Mouse (Mus musculus) heart, postnatal 10 days (tissue): Measurements from ENCODE around the gene Ddi2. TPM values are rescaled to one million over a fixed set of nuclear protein-coding genes. Genes with fewer than 3 reads are reported as not detected.

ENCODE experiments used
- DNase-seq, 2 experiments: peaks; one replicate each; pipeline ENCODE4 v3.0.0; 2021
- intact Hi-C: fragments of 180-260 bp; cut with DNase I; formaldehyde crosslinking; loops from one replicate; pipeline ENCODE4 v1.15.1; 2025
- total RNA-seq, 2 experiments: library from RNA; stranded (reverse); gene quantifications; 2 replicates each; pipeline ENCODE4 v1.2.3; 2021

Ddi2 gene
- total RNA-seq, 2 experiments from 2014 or later, result 38.5 to 41.1 TPM

DNA sequence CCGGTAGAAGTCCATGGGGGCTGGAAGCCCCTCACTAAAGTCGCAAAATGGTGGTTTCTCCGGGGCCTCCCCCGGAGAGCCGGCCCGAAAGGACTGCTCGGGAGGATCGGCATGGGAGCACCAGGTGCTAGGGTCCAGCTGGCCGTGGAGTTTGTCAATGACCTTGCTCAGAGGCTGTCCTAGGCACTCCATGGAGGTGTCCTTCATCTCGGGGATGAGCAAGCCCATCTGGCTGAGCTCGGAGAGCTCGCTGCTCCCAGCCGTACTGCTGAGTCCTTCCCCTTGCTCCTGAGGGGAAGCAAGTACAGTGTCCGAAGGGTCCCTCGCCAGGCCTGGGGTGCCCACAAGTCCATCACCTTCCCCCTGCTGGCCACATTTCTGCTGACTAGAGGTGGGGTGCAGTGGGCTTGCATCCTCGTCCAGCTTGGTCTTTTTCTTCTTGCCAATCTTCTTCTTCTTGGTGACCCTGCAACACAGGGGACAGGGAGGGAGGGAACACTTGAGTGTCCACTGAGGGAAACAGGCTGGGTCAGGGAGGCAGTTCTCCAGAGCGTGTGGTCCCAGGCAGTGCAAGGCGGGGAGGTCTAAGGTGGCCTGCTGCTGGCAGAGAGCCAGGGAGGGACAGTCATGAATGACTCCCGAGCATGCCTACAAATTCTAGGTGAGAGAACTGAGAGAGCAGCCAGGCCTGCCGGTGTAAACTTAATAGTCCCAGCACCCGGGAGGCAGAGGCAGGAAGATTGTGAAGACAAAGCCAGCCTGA lies 90.9 kb downstream of the Ddi2 start:
- intact Hi-C loops, result no loop called here
- no peak for DNase-seq

DNA sequence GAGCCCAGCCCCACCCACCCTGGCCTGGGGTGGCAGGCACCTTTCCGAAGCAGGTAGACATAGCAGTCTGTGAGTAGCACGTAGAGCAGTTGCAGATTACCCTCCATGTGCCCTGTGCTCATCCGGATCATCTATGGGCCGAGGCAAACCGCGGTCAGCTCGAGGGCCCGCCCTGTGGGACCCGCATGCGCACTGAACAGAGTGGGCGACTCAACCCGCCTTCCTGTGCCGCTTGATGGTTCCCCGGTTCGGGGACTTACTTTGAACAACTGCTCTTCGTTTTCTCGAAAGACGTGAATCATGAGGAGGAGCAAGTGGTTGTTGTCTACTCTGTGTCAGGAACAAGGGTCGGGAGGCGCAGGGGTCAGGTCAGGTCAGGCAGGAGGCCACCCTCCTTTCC lies 92.0 kb downstream of the Ddi2 start:
- no peak for DNase-seq
- intact Hi-C loops, result no loop called here

DNA sequence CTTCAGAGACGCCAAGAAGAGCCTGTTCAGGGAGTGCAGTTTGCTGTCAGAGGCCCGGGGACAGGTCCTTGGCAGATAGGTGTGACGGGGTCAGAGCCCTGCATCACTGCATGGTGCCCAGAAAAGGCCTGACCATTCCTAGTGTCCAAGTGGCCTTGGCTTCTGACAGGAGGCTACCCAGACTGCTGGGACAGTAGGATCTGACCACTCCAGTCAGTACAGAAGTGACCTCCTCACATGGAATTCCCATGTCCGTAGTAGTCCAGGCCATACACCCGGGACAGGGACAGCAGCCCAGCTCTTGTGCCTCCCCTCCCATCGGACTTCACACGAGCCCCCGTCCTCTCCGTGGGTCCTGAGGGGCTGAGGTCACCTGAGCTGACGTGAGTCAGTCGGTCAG lies 93.2 kb downstream of the Ddi2 start:
- intact Hi-C loops, result no loop called here
- no peak for DNase-seq

DNA sequence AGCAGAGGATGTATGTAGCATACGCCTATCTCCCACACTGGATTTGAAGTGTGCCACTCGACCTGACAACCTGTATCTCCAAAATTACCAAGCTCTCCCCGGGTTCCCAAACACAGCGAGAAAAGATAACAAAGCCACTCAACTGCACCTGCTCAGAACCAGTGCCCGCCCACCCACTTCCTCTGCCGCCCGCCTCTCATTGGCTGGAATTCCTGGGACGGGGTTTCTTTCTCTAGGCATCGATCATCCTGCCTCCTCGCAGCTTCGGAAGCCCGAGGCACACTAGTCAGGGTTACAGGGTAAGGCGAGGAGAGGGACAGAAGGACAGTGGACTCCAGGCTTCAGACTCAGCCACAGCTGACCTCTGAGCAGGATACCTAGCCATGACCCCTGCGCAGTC lies 94.6 kb downstream of the Ddi2 start:
- DNase-seq, result no peak
- intact Hi-C loops, result no loop called here

Other genes with a start within 250 kb of the Ddi2 start
- gene Spen, start 184.8 kb downstream of the Ddi2 start, total RNA-seq, result 10 to 100 TPM; 32.1 to 34.2 TPM
- 100 to 1,000 TPM; 241 to 248 TPM for gene Fblim1, start 117.3 kb downstream of the Ddi2 start, total RNA-seq
- 10 to 100 TPM; 11.2 to 15.6 TPM for gene Tmem82, start 104.8 kb downstream of the Ddi2 start, total RNA-seq
- gene Slc25a34, start 99.6 kb downstream of the Ddi2 start, total RNA-seq, result 10 to 100 TPM; 81.1 to 84.5 TPM
- gene Plekhm2, start 58.5 kb downstream of the Ddi2 start, total RNA-seq, result 10 to 100 TPM; 81.0 to 83.1 TPM
- gene Rsc1a1, start 37.8 kb downstream of the Ddi2 start, total RNA-seq, result 1 to 10 TPM in 1 of 2 experiments, under 1 TPM in 1; 0.19 to 3.1 TPM
- under 1 TPM; 0.48 to 0.79 TPM for gene Agmat, start 23.3 kb upstream of the Ddi2 start, total RNA-seq
- 10 to 100 TPM; 17.6 to 18.0 TPM for gene Dnajc16, start 67.5 kb upstream of the Ddi2 start, total RNA-seq
- 10 to 100 TPM; 10.5 to 12.4 TPM for gene Casp9, start 70.2 kb upstream of the Ddi2 start, total RNA-seq
- gene Cela2a, start 102.7 kb upstream of the Ddi2 start, total RNA-seq, result under 1 TPM in 1 of 2 experiments, not detected in 1; 0.87 TPM
- not detected for gene Ctrc, start 122.9 kb upstream of the Ddi2 start, total RNA-seq
- gene Efhd2, start 151.5 kb upstream of the Ddi2 start, total RNA-seq, result 10 to 100 TPM; 30.4 to 36.7 TPM